Mouse (Mus musculus) liver, postnatal 0 days (tissue): ENCODE results near the gene Slc4a3. TPM values are rescaled to one million over a fixed set of nuclear protein-coding genes. Genes with fewer than 3 reads are reported as not detected.

Experiments
- ATAC-seq: fragments of 200-750 bp; cut with Nextera tagmentation; 2 replicates; pipeline ENCODE4 v1.8.0; 2017; ENCODE audit warnings: mild to moderate bottlenecking, moderate library complexity
- DNase-seq: peaks from one replicate; pipeline ENCODE4 v3.0.0-alpha.2; 2016
- H3K27ac ChIP-seq: fragments of 300-500 bp; sonication (generic); 2 replicates; pipeline ENCODE4 v1.5.1; 2014; ENCODE audit warnings: antibody characterized with exemption, moderate library complexity, mild to moderate bottlenecking, low read depth
- H3K27me3 ChIP-seq: fragments of 300-500 bp; sonication (generic); 2 replicates; pipeline ENCODE4 v1.6.1; 2014; ENCODE audit warnings: low read length, control low read depth, mixed read lengths; ENCODE audit not compliant: insufficient read depth
- H3K36me3 ChIP-seq: fragments of 300-500 bp; sonication (generic); replicated peaks from 2 replicates; pipeline ENCODE4 v1.6.1; 2014; ENCODE audit warnings: mild to moderate bottlenecking, control low read depth, low read length, moderate library complexity, mixed read lengths; ENCODE audit not compliant: insufficient read depth
- H3K4me1 ChIP-seq: fragments of 300-500 bp; sonication (generic); 2 replicates; pipeline ENCODE4 v1.6.1; 2014; ENCODE audit warnings: antibody characterized with exemption, mild to moderate bottlenecking, control low read depth; ENCODE audit not compliant: insufficient read depth
- H3K4me2 ChIP-seq: fragments of 300-500 bp; sonication (generic); 2 replicates; pipeline ENCODE4 v1.6.1; 2014; ENCODE audit warnings: low read depth, mild to moderate bottlenecking, low read length, moderate library complexity, mixed read lengths
- H3K4me3 ChIP-seq: fragments of 300-500 bp; sonication (generic); 2 replicates; pipeline ENCODE4 v1.5.1; 2014; ENCODE audit warnings: low read depth, low read length
- H3K9ac ChIP-seq: fragments of 300-500 bp; sonication (generic); replicated peaks from 2 replicates; pipeline ENCODE4 v1.6.1; 2014; ENCODE audit warnings: mild to moderate bottlenecking, moderate library complexity
- H3K9me3 ChIP-seq: fragments of 300-500 bp; sonication (generic); 2 replicates; pipeline ENCODE4 v1.6.1; 2016; ENCODE audit warnings: mild to moderate bottlenecking, control low read depth, low read length, mixed read lengths
- CTCF ChIP-seq: sonication (generic); IDR thresholded peaks from 2 replicates; pipeline ENCODE4 v1.5.1; 2016; ENCODE audit warnings: antibody characterized with exemption, low read depth
- EP300 ChIP-seq: IDR thresholded peaks from 2 replicates; pipeline ENCODE4 v1.6.1; 2016; ENCODE audit warnings: antibody characterized with exemption, low read depth, mild to moderate bottlenecking
- WGBS: fragments of 180-500 bp; shearing (Covaris S2); extraction: QIAGEN DNeasy Blood & Tissue Kit; methylation state at CpG from one replicate; pipeline ENCODE4 v1.1.7; 2014; ENCODE audit not compliant: insufficient replicate concordance; 5-methylcytosine and 5-hydroxymethylcytosine counted together
- polyA plus RNA-seq: library from polyadenylated mRNA; unstranded; fragments of >200 nt; fragmentation: Nextera tagmentation; extraction: Ambion mirVana; gene quantifications from 2 replicates; pipeline ENCODE4 v1.2.1, GENCODE M21; 2015

Gene Slc4a3
- polyA plus RNA-seq, 1 experiment from 2014 or later: 0.42 TPM

- no peak overlapping the region for H3K27ac ChIP-seq
- peaks cover 4% of the 10 kb centered on the region; the same call in 1 of the 2 replicates for H3K4me1 ChIP-seq
- ATAC-seq (no peak), DNase-seq (no peak)
- no peak overlapping the region for H3K4me2 ChIP-seq
- no peak overlapping the region for H3K4me3 ChIP-seq
- no peaks in the 10 kb centered on the region for H3K9me3 ChIP-seq
- 48% methylated on average over 5 of the region's 5 CpGs for WGBS
- H3K9ac ChIP-seq: no peak overlapping the region
- TF ChIP-seq CTCF (no peak), EP300 (no peak)
- no peaks in the 10 kb centered on the region for H3K36me3 ChIP-seq
- peaks cover 28% of the 10 kb centered on the region for H3K27me3 ChIP-seq
These were observed 35.9 kb upstream of the Slc4a3 start for GRCm38 (mm10) chr1:75510154-75510553.

DNA sequence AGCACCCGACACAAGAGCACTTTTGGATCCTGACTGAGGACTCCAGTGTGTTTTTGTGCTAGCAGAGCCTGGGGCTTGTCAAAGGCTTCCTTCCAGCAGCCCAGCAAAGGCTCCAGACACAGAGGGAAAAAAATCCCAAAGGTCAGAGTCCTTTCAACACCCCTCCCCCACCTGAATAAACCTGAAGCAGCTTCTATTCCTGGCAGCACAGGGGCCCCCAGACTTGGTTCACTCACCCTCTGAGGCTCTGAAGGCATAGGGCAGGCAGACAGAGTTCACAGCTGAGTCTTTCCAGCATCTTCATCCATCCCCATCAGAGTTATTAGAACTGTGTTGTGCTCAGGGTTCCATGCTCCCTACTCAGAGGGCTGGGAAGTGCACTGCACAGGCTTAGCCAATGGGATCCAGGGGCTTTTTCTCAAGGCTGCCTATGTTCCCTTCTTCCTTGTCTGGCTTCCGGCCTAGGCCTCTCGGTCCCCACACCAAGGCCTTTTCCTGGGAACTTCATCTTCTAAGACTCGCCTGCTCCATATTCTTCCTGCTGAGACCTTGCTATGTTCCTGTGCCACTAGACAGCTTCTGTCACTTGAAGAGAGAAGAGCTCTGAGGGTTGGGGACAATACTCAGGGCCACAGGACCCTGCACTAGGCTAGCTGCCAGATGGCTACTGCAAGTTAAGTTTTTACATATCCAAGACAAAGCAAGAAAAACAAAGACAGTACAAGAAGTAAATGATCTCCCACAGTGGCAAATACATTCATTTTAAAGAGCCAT, 34.4 kb upstream of the Slc4a3 start:
- ATAC-seq (no peak), DNase-seq (no peak)
- 61% methylated on average over 4 of the region's 4 CpGs for WGBS
- Histone ChIP-seq H3K27me3 (peaks cover 15% of the 10 kb centered on the region; the same call in 1 of the 2 replicates), H3K4me2 (no peak overlapping the region), H3K27ac (no peak overlapping the region), H3K9ac (no peak overlapping the region), H3K9me3 (no peaks in the 10 kb centered on the region), H3K4me1 (peaks cover 4% of the 10 kb centered on the region; the same call in 1 of the 2 replicates), H3K4me3 (no peak overlapping the region), H3K36me3 (no peaks in the 10 kb centered on the region)
- no peak for TF ChIP-seq EP300
- no peak for TF ChIP-seq CTCF

DNA sequence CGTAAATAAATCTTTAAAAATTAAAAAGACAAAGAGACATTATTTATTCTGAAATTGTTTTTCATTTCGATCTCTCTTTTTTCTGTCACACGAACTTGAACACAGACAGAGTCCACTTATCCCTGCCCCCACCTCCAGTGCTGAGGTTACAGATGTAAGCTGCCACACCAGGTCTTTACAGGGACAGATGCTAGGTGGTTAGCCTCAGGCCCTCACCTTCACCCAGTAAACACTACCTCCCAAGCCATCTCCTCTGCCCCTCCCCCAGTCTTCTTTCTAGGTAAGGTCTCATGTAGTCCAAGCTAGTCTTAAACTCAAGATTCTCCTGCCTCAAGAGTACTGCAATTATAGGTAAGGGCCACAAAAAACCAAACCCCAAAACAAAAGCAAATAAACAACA, 33.5 kb upstream of the Slc4a3 start:
- no peak for TF ChIP-seq CTCF
- no peak for TF ChIP-seq EP300
- Histone ChIP-seq H3K27me3 (0 out of 2 replicates have a peak, but pooled peaks cover 6% of the 10 kb centered on the region), H3K9me3 (no peaks in the 10 kb centered on the region), H3K9ac (no peak overlapping the region), H3K4me2 (no peak overlapping the region), H3K4me3 (no peak overlapping the region), H3K27ac (no peak overlapping the region), H3K36me3 (no peaks in the 10 kb centered on the region), H3K4me1 (peaks cover 4% of the 10 kb centered on the region; the same call in 1 of the 2 replicates)
- WGBS: 78% methylated on average over 3 of the region's 3 CpGs
- DNase-seq (no peak), ATAC-seq (no peak)

GRCm38 (mm10) chr1:75516703-75517380, 29.2 kb upstream of the Slc4a3 start:
- Histone ChIP-seq H3K4me2 (no peak overlapping the region), H3K27me3 (no peaks in the 10 kb centered on the region), H3K27ac (no peak overlapping the region), H3K4me3 (no peak overlapping the region), H3K36me3 (no peaks in the 10 kb centered on the region), H3K9me3 (no peaks in the 10 kb centered on the region), H3K4me1 (peaks cover 6% of the 10 kb centered on the region), H3K9ac (no peak overlapping the region)
- TF ChIP-seq EP300: no peak
- TF ChIP-seq CTCF: no peak
- ATAC-seq (no peak), DNase-seq (no peak)
- WGBS: 63% methylated on average over 15 of the region's 15 CpGs

DNA sequence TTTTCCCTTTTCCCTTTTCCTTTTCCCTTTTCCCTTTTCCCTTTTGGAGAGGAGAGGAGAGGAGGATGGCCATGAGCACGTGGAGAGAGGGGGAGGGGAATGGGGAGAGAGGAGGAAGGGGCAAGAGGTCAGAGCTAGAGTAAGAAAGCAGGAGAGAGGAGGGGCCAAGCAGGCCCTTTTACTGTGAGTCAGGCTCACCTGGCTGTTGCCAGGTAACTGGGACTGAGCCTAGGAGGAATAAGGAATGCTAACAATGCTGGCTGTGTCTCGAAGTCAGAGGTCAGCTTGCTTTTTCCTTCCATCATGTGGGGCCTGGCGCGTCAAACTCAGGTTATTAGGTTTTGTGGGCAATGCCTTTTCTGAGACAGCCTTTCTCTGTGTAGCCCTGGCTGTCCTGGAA, 28.1 kb upstream of the Slc4a3 start:
- H3K27ac ChIP-seq: no peak overlapping the region
- no peak overlapping the region for H3K4me3 ChIP-seq
- no peak overlapping the region for H3K9ac ChIP-seq
- ATAC-seq (no peak), DNase-seq (no peak)
- peaks cover 9% of the 10 kb centered on the region for H3K4me1 ChIP-seq
- WGBS: 66% methylated on average over 4 of the region's 4 CpGs
- no peak overlapping the region for H3K4me2 ChIP-seq
- TF ChIP-seq EP300 (no peak), CTCF (no peak)
- H3K27me3 ChIP-seq: no peaks in the 10 kb centered on the region
- no peaks in the 10 kb centered on the region for H3K36me3 ChIP-seq
- H3K9me3 ChIP-seq: no peaks in the 10 kb centered on the region

GRCm38 (mm10) chr1:75518427-75518826, 27.6 kb upstream of the Slc4a3 start:
- ATAC-seq (no peak), DNase-seq (no peak)
- WGBS: 76% methylated on average over 4 of the region's 4 CpGs
- Histone ChIP-seq H3K4me2 (no peak overlapping the region), H3K9ac (no peak overlapping the region), H3K36me3 (no peaks in the 10 kb centered on the region), H3K9me3 (no peaks in the 10 kb centered on the region), H3K4me3 (no peak overlapping the region), H3K27ac (no peak overlapping the region), H3K4me1 (peaks cover 9% of the 10 kb centered on the region), H3K27me3 (no peaks in the 10 kb centered on the region)
- TF ChIP-seq CTCF (no peak), EP300 (no peak)
